Mouse (Mus musculus): Measurements from ENCODE around the gene Arid3c. TPM values are rescaled to one million over a fixed set of nuclear protein-coding genes. Genes with fewer than 3 reads are reported as not detected.
"Not testable (repeated sequence)": the region's sequence is repeated elsewhere in the genome, so short reads cannot be mapped to it uniquely, and the experiment has no call there.

The Arid3c gene
- polyA plus RNA-seq, 1 experiment from 2014 or later = 0.14 TPM

GRCm38 (mm10) chr4:41712421-41713196 lies 18.3 kb downstream of the Arid3c start:
- Histone ChIP-seq H3K4me2 (replicated peaks) (peak overlapping the region; percentile 94), H3K36me3 (peaks cover 21% of the 10 kb centered on the region), H3K4me1 (peaks cover 48% of the 10 kb centered on the region), H3K4me3 (peak overlapping the region; percentile 81), H3K9me3 (no peaks in the 10 kb centered on the region), H3K9ac (peak overlapping the region; percentile 90), H3K27me3 (peaks cover 6% of the 10 kb centered on the region), H3K27ac (peak overlapping the region; percentile 73)
- WGBS = 45% methylated on average over 31 of the region's 31 CpGs
- ATAC-seq (ENCODE audit: low FRiP score, low read depth) = no peak

GRCm38 (mm10) chr4:41711705-41712375 lies 19.1 kb downstream of the Arid3c start:
- 58% methylated on average over 16 of the region's 16 CpGs for whole genome bisulfite sequencing
- Histone ChIP-seq H3K9ac (peak overlapping the region; percentile 90), H3K4me3 (peak overlapping the region; percentile 81), H3K27ac (no peak overlapping the region), H3K4me2 (replicated peaks) (peak overlapping the region; percentile 94), H3K9me3 (no peaks in the 10 kb centered on the region), H3K36me3 (peaks cover 14% of the 10 kb centered on the region), H3K27me3 (peaks cover 13% of the 10 kb centered on the region), H3K4me1 (peaks cover 50% of the 10 kb centered on the region)
- ATAC-seq (ENCODE audit: low FRiP score, low read depth) = no peak

GRCm38 (mm10) chr4:41710229-41710628 lies 20.7 kb downstream of the Arid3c start:
- peaks cover 14% of the 10 kb centered on the region for H3K36me3 ChIP-seq
- peaks cover 55% of the 10 kb centered on the region for H3K4me1 ChIP-seq
- no peak overlapping the region for H3K27ac ChIP-seq
- 60% methylated on average over 4 of the region's 4 CpGs for WGBS
- H3K4me2 ChIP-seq (replicated peaks) = no peak overlapping the region
- no peak for ATAC-seq (ENCODE audit: low FRiP score, low read depth)
- peaks cover 29% of the 10 kb centered on the region for H3K27me3 ChIP-seq
- H3K4me3 ChIP-seq = no peak overlapping the region
- no peaks in the 10 kb centered on the region for H3K9me3 ChIP-seq
- H3K9ac ChIP-seq = no peak overlapping the region

GRCm38 (mm10) chr4:41708192-41708745 lies 22.7 kb downstream of the Arid3c start:
- WGBS = 40% methylated on average over 8 of the region's 8 CpGs
- Histone ChIP-seq H3K4me2 (replicated peaks) (no peak overlapping the region), H3K4me3 (no peak overlapping the region), H3K4me1 (peaks cover 57% of the 10 kb centered on the region), H3K36me3 (peaks cover 14% of the 10 kb centered on the region), H3K9ac (no peak overlapping the region), H3K27me3 (peaks cover 48% of the 10 kb centered on the region), H3K27ac (no peak overlapping the region), H3K9me3 (no peaks in the 10 kb centered on the region)
- ATAC-seq (ENCODE audit: low FRiP score, low read depth) = peak; percentile 35; the same call in 1 of the 2 replicates

GRCm38 (mm10) chr4:41707011-41707535 lies 23.9 kb downstream of the Arid3c start:
- H3K27me3 ChIP-seq = peaks cover 52% of the 10 kb centered on the region
- H3K9ac ChIP-seq = no peak overlapping the region
- 4% methylated on average over 13 of the region's 13 CpGs for WGBS
- peaks cover 14% of the 10 kb centered on the region for H3K36me3 ChIP-seq
- H3K4me3 ChIP-seq = no peak overlapping the region
- peaks cover 48% of the 10 kb centered on the region for H3K4me1 ChIP-seq
- no peak overlapping the region for H3K27ac ChIP-seq
- peak overlapping the region; percentile 45 for H3K4me2 ChIP-seq (replicated peaks)
- ATAC-seq (ENCODE audit: low FRiP score, low read depth) = peak; percentile 43
- H3K9me3 ChIP-seq = no peaks in the 10 kb centered on the region

GRCm38 (mm10) chr4:41705922-41706754 lies 24.8 kb downstream of the Arid3c start:
- Histone ChIP-seq H3K9ac (no peak overlapping the region), H3K9me3 (no peaks in the 10 kb centered on the region), H3K36me3 (peaks cover 7% of the 10 kb centered on the region), H3K27ac (no peak overlapping the region), H3K4me1 (peaks cover 39% of the 10 kb centered on the region), H3K4me3 (no peak overlapping the region), H3K4me2 (replicated peaks) (no peak overlapping the region), H3K27me3 (peaks cover 52% of the 10 kb centered on the region)
- ATAC-seq (ENCODE audit: low FRiP score, low read depth) = no peak
- 67% methylated on average over 19 of the region's 19 CpGs for WGBS

- no peak overlapping the region for H3K9ac ChIP-seq
Measured at GRCm38 (mm10) chr4:41704651-41705050, 26.3 kb downstream of the Arid3c start.

GRCm38 (mm10) chr4:41702226-41702625 lies 28.7 kb downstream of the Arid3c start:
- H3K4me1 ChIP-seq = peaks cover 28% of the 10 kb centered on the region
- H3K36me3 ChIP-seq; H3K27ac ChIP-seq; H3K4me3 ChIP-seq; H3K9ac ChIP-seq; ATAC-seq (ENCODE audit: low FRiP score, low read depth); H3K4me2 ChIP-seq (replicated peaks); H3K9me3 ChIP-seq: not testable (repeated sequence)
- H3K27me3 ChIP-seq = peaks cover 48% of the 10 kb centered on the region
- 46% methylated on average over 2 of the region's 2 CpGs for WGBS

More at GRCm38 (mm10) chr4:41704651-41705050, 26.3 kb downstream of the Arid3c start:
- no peak overlapping the region for H3K27ac ChIP-seq
- 0% methylated on average over 5 of the region's 5 CpGs for WGBS
- peaks cover 34% of the 10 kb centered on the region for H3K4me1 ChIP-seq
- ATAC-seq (ENCODE audit: low FRiP score, low read depth) = no peak
- no peaks in the 10 kb centered on the region for H3K9me3 ChIP-seq
- H3K27me3 ChIP-seq = peaks cover 52% of the 10 kb centered on the region
- H3K4me3 ChIP-seq = no peak overlapping the region
- H3K36me3 ChIP-seq = no peaks in the 10 kb centered on the region
- H3K4me2 ChIP-seq (replicated peaks) = no peak overlapping the region

GRCm38 (mm10) chr4:41700224-41700623 lies 30.7 kb downstream of the Arid3c start:
- H3K36me3 ChIP-seq; H3K9me3 ChIP-seq; H3K4me2 ChIP-seq (replicated peaks); ATAC-seq (ENCODE audit: low FRiP score, low read depth); H3K27ac ChIP-seq; H3K9ac ChIP-seq; H3K4me3 ChIP-seq: not testable (repeated sequence)
- H3K27me3 ChIP-seq = peaks cover 32% of the 10 kb centered on the region
- peaks cover 11% of the 10 kb centered on the region for H3K4me1 ChIP-seq
- 86% methylated on average over 2 of the region's 8 CpGs for WGBS

- Histone ChIP-seq H3K4me2 (replicated peaks) (peak within 1 kb of the TSS; percentile 42; the same call in 1 of the 2 replicates), H3K27me3 (peaks cover 28% of the 10 kb centered on the region)
- 80% methylated on average over 10 of the region's 10 CpGs for WGBS
- H3K9ac ChIP-seq; H3K27ac ChIP-seq; ATAC-seq (ENCODE audit: low FRiP score, low read depth); H3K9me3 ChIP-seq; H3K4me3 ChIP-seq; H3K36me3 ChIP-seq; H3K4me1 ChIP-seq: not testable (repeated sequence)
Measured at GRCm38 (mm10) chr4:41699783-41700182, 31.2 kb downstream of the Arid3c start, which contains the start of gene Il11ra1. TSS of gene Il11ra1 (plus strand) at chr4:41699989.

GRCm38 (mm10) chr4:41698421-41699016 lies 32.4 kb downstream of the Arid3c start:
- ATAC-seq (ENCODE audit: low FRiP score, low read depth); H3K4me1 ChIP-seq; H3K9ac ChIP-seq; H3K9me3 ChIP-seq; H3K4me3 ChIP-seq; H3K36me3 ChIP-seq; H3K27ac ChIP-seq: not testable (repeated sequence)
- peak overlapping the region; percentile 42 for H3K4me2 ChIP-seq (replicated peaks)
- 3% methylated on average over 14 of the region's 32 CpGs for WGBS
- peaks cover 16% of the 10 kb centered on the region for H3K27me3 ChIP-seq
